Mouse (Mus musculus): ENCODE measurements around the gene Traf4. TPM values are rescaled to one million over a fixed set of nuclear protein-coding genes. Genes with fewer than 3 reads are reported as not detected.

Gene Traf4
- total and polyA plus RNA-seq, 2 experiments from 2014 or later = 71.1 to 89.5 TPM

DNA sequence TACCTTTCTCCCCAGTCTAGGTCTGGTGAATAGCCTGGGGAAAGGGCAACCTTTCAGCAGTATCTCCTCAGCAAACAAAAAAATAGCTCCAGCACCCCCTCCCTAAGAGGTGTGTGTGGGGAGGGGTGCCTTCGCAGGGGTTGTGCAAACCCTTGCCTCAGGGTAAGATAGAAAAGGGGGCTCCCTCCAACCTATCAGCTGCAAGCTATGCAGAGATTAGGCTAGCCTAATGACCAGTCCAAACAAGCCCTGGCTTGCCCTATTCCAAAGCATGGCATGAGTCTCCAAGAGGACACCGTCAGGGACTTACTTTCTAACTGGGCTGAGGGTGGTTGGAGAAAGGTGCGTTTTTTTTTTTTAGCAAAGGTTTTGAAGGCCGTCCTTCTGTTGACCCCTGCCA is 772 bp upstream of the Traf4 start:
- 52% methylated on average over 4 of the region's 4 CpGs for WGBS
- H3K27ac ChIP-seq (ENCODE audit: low read depth, low read length) = no peak overlapping the region
- DNase-seq (ENCODE audit: low spot score) (no peak), ATAC-seq (ENCODE audit: low FRiP score) (no peak)
- no peak overlapping the region for H3K9ac ChIP-seq (replicated peaks; ENCODE audit: low read length, poor library complexity, severe bottlenecking)
- H3K36me3 ChIP-seq (ENCODE audit: insufficient read depth, low read length) = peaks cover 9% of the 10 kb centered on the region; the same call in 1 of the 2 replicates
- H3K4me3 ChIP-seq (ENCODE audit: low read depth, low read length) = peak overlapping the region; percentile 96; the same call in 1 of the 2 replicates
- H3K9me3 ChIP-seq (ENCODE audit: low read length) = no peaks in the 10 kb centered on the region
- no peak for TF ChIP-seq CTCF (IDR thresholded peaks at IDR 0.05)
- H3K4me2 ChIP-seq (ENCODE audit: low read depth, low read length, poor library complexity, severe bottlenecking) = peak overlapping the region; percentile 81
- no peaks in the 10 kb centered on the region for H3K27me3 ChIP-seq (ENCODE audit: insufficient read depth, low read length)
- H3K4me1 ChIP-seq (ENCODE audit: insufficient read depth, low read length) = peaks cover 16% of the 10 kb centered on the region

DNA sequence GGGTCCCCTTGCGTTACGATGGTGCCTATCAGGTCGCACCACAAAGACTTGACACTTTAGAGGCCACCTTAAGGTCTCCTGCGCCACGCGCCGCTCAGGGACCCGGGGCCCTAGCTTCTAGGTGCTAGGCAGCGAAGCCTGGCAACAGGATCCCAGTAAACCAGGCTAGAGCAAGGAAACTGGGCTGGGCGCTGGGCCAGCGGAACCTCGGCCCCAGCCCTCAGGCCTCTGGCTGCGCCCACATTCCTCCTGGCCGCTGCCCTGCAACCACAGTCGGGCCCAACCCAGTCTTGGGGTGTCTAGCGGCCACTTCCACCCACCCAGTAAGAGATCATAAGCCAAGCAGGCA is 346 bp upstream of the Traf4 start:
- 3% methylated on average over 16 of the region's 16 CpGs for WGBS

DNA sequence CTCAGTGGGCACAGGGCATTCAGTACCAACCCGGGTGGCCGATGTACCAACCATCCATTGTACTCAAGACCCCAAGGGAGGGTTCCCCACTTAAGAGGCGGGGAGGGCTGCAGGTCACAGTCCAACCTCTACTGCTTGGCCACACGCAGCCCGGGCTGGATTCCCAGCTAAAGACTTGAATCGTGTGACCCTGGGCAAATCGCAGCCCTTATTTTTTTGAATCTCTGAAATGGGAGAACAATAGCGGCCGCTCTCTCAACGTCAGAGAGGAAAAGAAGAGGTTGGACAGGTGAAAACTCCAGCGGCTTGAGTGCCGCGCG is 825 bp downstream of the Traf4 start:
- H3K9ac ChIP-seq (replicated peaks; ENCODE audit: low read length, poor library complexity, severe bottlenecking) = peak overlapping the region; percentile 99
- no peak for TF ChIP-seq CTCF (IDR thresholded peaks at IDR 0.05)
- no peaks in the 10 kb centered on the region for H3K27me3 ChIP-seq (ENCODE audit: insufficient read depth, low read length)
- peaks cover 24% of the 10 kb centered on the region for H3K36me3 ChIP-seq (ENCODE audit: insufficient read depth, low read length)
- DNase-seq (ENCODE audit: low spot score) (peak; percentile 29), ATAC-seq (ENCODE audit: low FRiP score) (peak; percentile 0; the same call in 1 of the 2 replicates)
- WGBS = under 1% methylated on average over 14 of the region's 14 CpGs
- peak overlapping the region; percentile 97 for H3K27ac ChIP-seq (ENCODE audit: low read depth, low read length)
- peaks cover 16% of the 10 kb centered on the region for H3K4me1 ChIP-seq (ENCODE audit: insufficient read depth, low read length)
- H3K4me3 ChIP-seq (ENCODE audit: low read depth, low read length) = peak overlapping the region; percentile 96
- peak overlapping the region; percentile 81 for H3K4me2 ChIP-seq (ENCODE audit: low read depth, low read length, poor library complexity, severe bottlenecking)
- no peaks in the 10 kb centered on the region for H3K9me3 ChIP-seq (ENCODE audit: low read length)

More for the DNA sequence above, 346 bp upstream of the Traf4 start:
- no peaks in the 10 kb centered on the region for H3K9me3 ChIP-seq (ENCODE audit: low read length)
- peak overlapping the region; percentile 99 for H3K9ac ChIP-seq (replicated peaks; ENCODE audit: low read length, poor library complexity, severe bottlenecking)
- peak; percentile 68 for DNase-seq (ENCODE audit: low spot score)
- no peak for TF ChIP-seq CTCF (IDR thresholded peaks at IDR 0.05)
- H3K4me2 ChIP-seq (ENCODE audit: low read depth, low read length, poor library complexity, severe bottlenecking) = peak overlapping the region; percentile 81
- H3K4me1 ChIP-seq (ENCODE audit: insufficient read depth, low read length) = peaks cover 16% of the 10 kb centered on the region
- no peak for ATAC-seq (ENCODE audit: low FRiP score)
- peaks cover 12% of the 10 kb centered on the region; the same call in 1 of the 2 replicates for H3K36me3 ChIP-seq (ENCODE audit: insufficient read depth, low read length)
- peak overlapping the region; percentile 96 for H3K4me3 ChIP-seq (ENCODE audit: low read depth, low read length)
- no peaks in the 10 kb centered on the region for H3K27me3 ChIP-seq (ENCODE audit: insufficient read depth, low read length)
- peak overlapping the region; percentile 97 for H3K27ac ChIP-seq (ENCODE audit: low read depth, low read length)

DNA sequence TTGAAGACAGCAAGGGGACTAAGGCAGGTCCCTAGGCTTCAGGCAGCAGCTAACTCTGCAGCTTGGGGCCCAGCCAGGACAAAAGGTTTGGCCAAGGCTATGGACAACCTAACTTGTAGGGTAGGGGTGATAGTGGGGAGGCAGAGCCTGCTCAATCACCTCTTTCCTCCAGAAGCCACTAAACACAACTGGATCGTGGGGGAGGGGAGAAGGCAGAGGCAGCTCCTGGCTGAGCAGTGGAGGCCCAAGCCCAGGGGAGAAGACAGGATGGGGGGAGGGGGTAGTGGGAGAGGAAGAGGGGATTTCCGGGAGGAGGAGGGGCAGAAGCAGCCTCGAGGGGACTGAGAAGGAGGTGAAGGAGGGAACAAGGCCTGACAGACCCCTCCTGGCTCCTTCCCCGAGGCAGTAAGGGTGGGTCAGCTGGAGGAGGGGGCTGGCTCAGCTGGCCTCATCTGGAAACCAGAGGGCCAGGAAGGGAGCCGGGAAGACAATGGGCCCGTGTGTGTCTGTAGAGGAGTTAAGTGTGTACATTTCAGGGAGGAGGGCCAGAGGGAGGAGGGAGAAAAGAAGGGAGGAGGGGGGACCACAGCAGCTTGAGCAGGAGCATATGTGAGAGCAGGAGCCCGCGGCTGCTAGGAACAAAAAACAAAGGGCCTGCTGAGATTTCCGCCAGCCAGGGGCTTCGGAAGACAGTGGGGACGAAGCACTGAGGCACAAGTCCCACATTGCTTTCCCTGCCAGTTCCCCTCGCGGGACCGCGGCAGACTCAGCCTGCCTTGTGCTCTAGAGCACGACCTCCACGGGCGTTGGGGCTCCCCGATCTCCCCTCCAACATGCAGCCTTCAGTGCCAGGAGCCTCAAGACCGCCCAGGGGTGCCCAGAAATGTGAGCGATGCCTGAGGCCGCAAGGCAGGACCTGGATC is 1.4 kb downstream of the Traf4 start:
- Histone ChIP-seq H3K27me3 (ENCODE audit: insufficient read depth, low read length) (no peaks in the 10 kb centered on the region), H3K4me1 (ENCODE audit: insufficient read depth, low read length) (peaks cover 16% of the 10 kb centered on the region), H3K4me2 (ENCODE audit: low read depth, low read length, poor library complexity, severe bottlenecking) (peak overlapping the region; percentile 81), H3K36me3 (ENCODE audit: insufficient read depth, low read length) (peaks cover 25% of the 10 kb centered on the region), H3K4me3 (ENCODE audit: low read depth, low read length) (peak overlapping the region; percentile 96), H3K27ac (ENCODE audit: low read depth, low read length) (peak overlapping the region; percentile 97), H3K9me3 (ENCODE audit: low read length) (no peaks in the 10 kb centered on the region), H3K9ac (replicated peaks; ENCODE audit: low read length, poor library complexity, severe bottlenecking) (peak overlapping the region; percentile 99)
- DNase-seq (ENCODE audit: low spot score) = peak; percentile 75
- no peak for TF ChIP-seq CTCF (IDR thresholded peaks at IDR 0.05)
- peak; percentile 11; the same call in 1 of the 2 replicates for ATAC-seq (ENCODE audit: low FRiP score)
- under 1% methylated on average over 21 of the region's 22 CpGs for WGBS

DNA sequence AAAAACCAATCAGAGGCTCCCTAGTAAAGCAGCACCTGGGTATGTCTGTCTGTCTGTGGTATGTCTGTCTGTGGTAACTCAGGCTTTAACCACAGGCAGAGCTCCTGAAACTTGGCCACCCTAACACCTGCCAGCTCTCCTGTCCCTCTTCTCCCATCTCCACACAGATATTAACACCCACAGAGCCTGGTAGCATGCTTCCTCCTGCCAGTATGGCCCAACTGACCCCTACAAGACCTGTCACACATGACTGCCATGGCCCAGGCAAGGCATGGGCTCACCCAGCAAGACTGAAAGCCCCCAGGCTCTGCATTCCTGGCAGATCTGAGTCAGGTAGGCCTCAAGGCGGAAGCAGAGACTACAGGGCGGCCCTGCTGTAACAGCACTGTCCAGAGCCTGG is 2.3 kb downstream of the Traf4 start:
- WGBS = 84% methylated on average over 2 of the region's 2 CpGs
- Histone ChIP-seq H3K4me3 (ENCODE audit: low read depth, low read length) (peak overlapping the region; percentile 96), H3K9ac (replicated peaks; ENCODE audit: low read length, poor library complexity, severe bottlenecking) (peak overlapping the region; percentile 99), H3K27me3 (ENCODE audit: insufficient read depth, low read length) (no peaks in the 10 kb centered on the region), H3K4me1 (ENCODE audit: insufficient read depth, low read length) (peaks cover 16% of the 10 kb centered on the region), H3K9me3 (ENCODE audit: low read length) (no peaks in the 10 kb centered on the region), H3K4me2 (ENCODE audit: low read depth, low read length, poor library complexity, severe bottlenecking) (peak overlapping the region; percentile 81), H3K36me3 (ENCODE audit: insufficient read depth, low read length) (peaks cover 34% of the 10 kb centered on the region), H3K27ac (ENCODE audit: low read depth, low read length) (peak overlapping the region; percentile 97)
- no peak for TF ChIP-seq CTCF (IDR thresholded peaks at IDR 0.05)
- DNase-seq (ENCODE audit: low spot score) (no peak), ATAC-seq (ENCODE audit: low FRiP score) (no peak)

DNA sequence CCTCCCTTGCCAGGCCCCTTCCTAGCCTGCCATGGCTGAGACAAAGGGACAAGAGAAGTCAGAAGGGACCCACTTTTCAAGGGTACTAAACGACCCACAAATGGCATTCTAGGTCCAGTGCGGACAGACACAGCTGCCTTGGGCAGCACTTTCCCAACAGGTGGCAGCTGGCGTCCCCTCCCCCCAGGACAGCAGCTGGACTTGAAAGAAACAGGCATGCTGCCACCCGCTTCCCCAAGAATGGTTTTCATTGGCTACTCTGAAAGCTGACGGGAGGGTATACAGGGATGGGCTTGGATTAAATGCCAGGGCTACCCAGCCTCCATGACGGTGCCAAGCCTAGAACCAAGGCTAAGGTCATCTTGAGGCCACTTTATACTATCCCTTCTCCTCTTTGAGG is 2.9 kb downstream of the Traf4 start:
- peak; percentile 77 for DNase-seq (ENCODE audit: low spot score)
- ATAC-seq (ENCODE audit: low FRiP score) = no peak
- Histone ChIP-seq H3K27ac (ENCODE audit: low read depth, low read length) (peak overlapping the region; percentile 97), H3K27me3 (ENCODE audit: insufficient read depth, low read length) (no peaks in the 10 kb centered on the region), H3K9me3 (ENCODE audit: low read length) (no peaks in the 10 kb centered on the region), H3K36me3 (ENCODE audit: insufficient read depth, low read length) (peaks cover 38% of the 10 kb centered on the region), H3K4me1 (ENCODE audit: insufficient read depth, low read length) (peaks cover 16% of the 10 kb centered on the region), H3K9ac (replicated peaks; ENCODE audit: low read length, poor library complexity, severe bottlenecking) (no peak overlapping the region; the same call in 1 of the 2 replicates), H3K4me2 (ENCODE audit: low read depth, low read length, poor library complexity, severe bottlenecking) (peak overlapping the region; percentile 81), H3K4me3 (ENCODE audit: low read depth, low read length) (no peak overlapping the region)
- no peak for TF ChIP-seq CTCF (IDR thresholded peaks at IDR 0.05)
- 25% methylated on average over 6 of the region's 6 CpGs for WGBS
